Mouse (Mus musculus) layer of hippocampus, adult 11-12 months (tissue): ENCODE measurements around the gene Cxcl5.
"Not testable (repeated sequence)": the region's sequence is repeated elsewhere in the genome, so short reads cannot be mapped to it uniquely, and the experiment has no call there.

Experiments used
- DNase-seq: peaks from one replicate; pipeline ENCODE4 v3.0.0; 2022; ENCODE audit warnings: low spot score

Cxcl5 gene

GRCm38 (mm10) chr5:90785659-90786588 is 26.8 kb downstream of the Cxcl5 start, which contains the start of gene Cxcl3:
Cxcl3 (plus strand) TSS chr5:90786103.
- DNase-seq: no peak

GRCm38 (mm10) chr5:90788114-90788513 is 29.0 kb downstream of the Cxcl5 start:
- no peak for DNase-seq

- no peak for DNase-seq
Observed at GRCm38 (mm10) chr5:90789306-90790073, 30.3 kb downstream of the Cxcl5 start.

GRCm38 (mm10) chr5:90790074-90790502 is 30.9 kb downstream of the Cxcl5 start:
- no peak for DNase-seq

- DNase-seq: no peak
Observed at GRCm38 (mm10) chr5:90794195-90794625, 35.0 kb downstream of the Cxcl5 start, which contains the start of gene Cxcl15. Cxcl15 (plus strand) TSS chr5:90794534.

- not testable (repeated sequence) for DNase-seq
Observed at GRCm38 (mm10) chr5:90795392-90795791, 36.2 kb downstream of the Cxcl5 start.

- DNase-seq: no peak
Observed at GRCm38 (mm10) chr5:90804574-90804973, 45.4 kb downstream of the Cxcl5 start.

GRCm38 (mm10) chr5:90806050-90806449 is 46.9 kb downstream of the Cxcl5 start:
- no peak for DNase-seq

- no peak for DNase-seq
Observed at GRCm38 (mm10) chr5:90807176-90807950, 48.2 kb downstream of the Cxcl5 start.
